Mouse (Mus musculus) ES-E14 (cell line): ENCODE measurements at regions not wholly inside any gene's neighbourhood (a gene's known extent, or its start where the extent isn't known, plus 50 kb on each side); places are given as distances from the start of the nearest gene placed in this dataset.

Experiments used
- CHD2 ChIP-seq: IDR thresholded peaks from 2 replicates; pipeline ENCODE4 v1.6.1; 2014; ENCODE audit warnings: mild to moderate bottlenecking, low read depth, low read length, inconsistent platforms
- HCFC1 ChIP-seq: IDR thresholded peaks from 2 replicates; pipeline ENCODE4 v1.6.1; 2012; ENCODE audit warnings: low read length, inconsistent platforms, borderline replicate concordance; ENCODE audit not compliant: insufficient read depth
- MAFK ChIP-seq: IDR thresholded peaks from 2 replicates; pipeline ENCODE4 v1.6.1; 2014; ENCODE audit warnings: mild to moderate bottlenecking, low read depth, low read length, inconsistent platforms; ENCODE audit not compliant: insufficient read depth
- ZC3H11A ChIP-seq: IDR thresholded peaks from 2 replicates; pipeline ENCODE4 v1.6.1; 2012; ENCODE audit warnings: low read depth, mild to moderate bottlenecking, inconsistent platforms, low read length, borderline replicate concordance
- ZNF384 ChIP-seq: IDR thresholded peaks from 2 replicates; pipeline ENCODE4 v1.6.1; 2012; ENCODE audit warnings: low read depth, low read length, inconsistent platforms

DNA sequence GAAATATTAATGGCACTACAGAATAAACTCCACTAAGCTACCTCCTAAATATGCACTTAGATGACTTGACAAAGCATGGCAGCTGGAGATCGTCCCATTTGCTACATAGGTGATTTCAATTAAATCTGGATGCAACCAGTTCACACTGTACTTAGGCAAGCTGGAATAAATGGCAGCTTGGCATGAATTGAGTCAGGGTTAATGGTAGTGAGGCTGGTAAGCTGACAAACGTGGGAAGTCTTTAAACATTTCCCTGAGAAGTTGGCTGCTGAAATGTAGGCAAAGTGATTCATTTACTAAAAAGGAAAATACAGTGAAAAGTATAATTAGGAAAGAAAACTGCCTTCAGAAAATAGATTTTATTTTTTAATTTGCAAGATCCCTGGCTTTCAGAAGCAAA lies 2000.9 kb upstream of the Slc39a10 start:
- TF ChIP-seq ZC3H11A = no peak
- TF ChIP-seq CHD2 = no peak
- TF ChIP-seq ZNF384 = no peak
- TF ChIP-seq MAFK = no peak
- TF ChIP-seq HCFC1 = no peak
